Mouse (Mus musculus) ES-E14 (cell line): ENCODE data around the gene Tnfrsf1b.

Experiments
- CHD2 ChIP-seq: IDR thresholded peaks from 2 replicates; pipeline ENCODE4 v1.6.1; 2014; ENCODE audit warnings: mild to moderate bottlenecking, low read depth, low read length, inconsistent platforms
- HCFC1 ChIP-seq: IDR thresholded peaks from 2 replicates; pipeline ENCODE4 v1.6.1; 2012; ENCODE audit warnings: low read length, inconsistent platforms, borderline replicate concordance; ENCODE audit not compliant: insufficient read depth
- MAFK ChIP-seq: IDR thresholded peaks from 2 replicates; pipeline ENCODE4 v1.6.1; 2014; ENCODE audit warnings: mild to moderate bottlenecking, low read depth, low read length, inconsistent platforms; ENCODE audit not compliant: insufficient read depth
- ZC3H11A ChIP-seq: IDR thresholded peaks from 2 replicates; pipeline ENCODE4 v1.6.1; 2012; ENCODE audit warnings: low read depth, mild to moderate bottlenecking, inconsistent platforms, low read length, borderline replicate concordance
- ZNF384 ChIP-seq: IDR thresholded peaks from 2 replicates; pipeline ENCODE4 v1.6.1; 2012; ENCODE audit warnings: low read depth, low read length, inconsistent platforms

DNA sequence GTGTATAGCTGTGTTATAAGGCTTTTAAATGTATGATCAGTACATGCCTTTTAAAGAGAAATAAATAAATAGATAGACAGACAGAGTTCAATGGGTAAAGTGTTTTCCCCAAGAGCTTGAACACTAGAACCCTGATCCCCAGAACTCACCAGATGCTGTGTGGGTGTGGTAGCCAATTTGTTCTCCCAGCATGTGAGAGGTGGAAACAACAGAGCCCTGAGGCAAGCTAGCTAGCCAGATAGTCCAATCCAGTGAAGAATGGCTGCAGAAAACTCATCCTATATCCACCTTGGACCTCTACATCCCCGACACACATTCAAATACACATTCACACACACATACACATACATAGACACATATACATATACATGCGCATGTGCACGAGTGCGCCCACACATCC lies 4.9 kb upstream of the Tnfrsf1b start:
- TF ChIP-seq ZC3H11A = no peak
- TF ChIP-seq CHD2 = no peak
- TF ChIP-seq ZNF384 = no peak
- TF ChIP-seq MAFK = no peak
- TF ChIP-seq HCFC1 = no peak
